ENCODE assay signal across 9 mouse cellular contexts in the genomic region with DNA sequence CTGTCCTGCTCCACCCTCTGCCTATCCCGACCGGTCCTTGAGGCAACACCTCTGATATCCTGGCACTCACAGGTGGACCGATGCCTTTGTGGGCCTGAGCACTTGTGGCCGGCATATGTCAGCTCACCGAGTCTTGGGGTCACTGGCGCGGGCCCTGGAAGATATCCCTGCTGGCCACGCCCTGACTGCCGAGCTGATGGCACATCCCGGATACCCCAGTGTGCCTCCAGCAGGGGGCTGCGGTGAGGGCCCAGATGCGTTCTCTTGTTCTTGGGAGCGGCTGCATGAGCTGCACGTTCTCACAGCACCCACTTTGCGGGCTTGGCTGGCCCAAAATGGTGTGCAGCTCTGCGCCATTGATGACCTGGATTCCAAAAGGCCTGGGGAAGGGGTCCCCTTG. TPM values are rescaled to one million over a fixed set of nuclear protein-coding genes. Genes with fewer than 3 reads are reported as not detected.
DNase-seq lines count a peak whose midpoint lies in the region; ATAC-seq lines count a peak whose summit lies in the region.
"Had no signal": no experiment of that assay in that cellular context is flagged by ENCODE, and none has a peak within 500 bp of the region (broad histone marks: within the 10 kb centered on the region; RNA-seq: fewer than 3 reads in every experiment).

No protein-coding gene starts in this region.

- H3K9me3 ChIP-seq in heart, embryonic 12.5 days (replicated peaks) = no peaks in the 10 kb centered on the region
- no peaks in the 10 kb centered on the region for H3K9me3 ChIP-seq in neural tube, embryonic 15.5 days (replicated peaks)

- DNase-seq in cerebellum, adult 11-12 months = peak; percentile 43
- no peak for DNase-seq in cerebellum, adult 9-10 months
- peak; percentile 37 to 71 for DNase-seq in spleen, postnatal 4 days (ENCODE audit: low spot score in 2 of 2)
- no peak for DNase-seq in spleen, postnatal 14 days (ENCODE audit: low spot score in 2 of 2)
- peak; percentile 74 for DNase-seq in liver

- peak; percentile 30; the same call in 1 of the 2 replicates for ATAC-seq in heart, embryonic 12.5 days (ENCODE audit: insufficient number of reproducible peaks, low FRiP score)
- ATAC-seq in neural tube, embryonic 15.5 days (ENCODE audit: low FRiP score) = peak; percentile 3; the same call in 1 of the 2 replicates
- no peak for ATAC-seq in inflammation-experienced regulatory T-cells, adult 6 months

- H3K27me3 ChIP-seq in heart, embryonic 12.5 days (replicated peaks) = no peaks in the 10 kb centered on the region
- no peaks in the 10 kb centered on the region for H3K27me3 ChIP-seq in neural tube, embryonic 15.5 days (replicated peaks)
- H3K27me3 ChIP-seq: Patski had no signal

- peaks cover 15% of the 10 kb centered on the region for H3K36me3 ChIP-seq in heart, embryonic 12.5 days
- H3K36me3 ChIP-seq in neural tube, embryonic 15.5 days = 0 out of 2 replicates have a peak, but pooled peaks cover 8% of the 10 kb centered on the region

- no peak overlapping the region for H3K9ac ChIP-seq in heart, embryonic 12.5 days
- peak overlapping the region; percentile 62; the same call in 1 of the 2 replicates for H3K9ac ChIP-seq in neural tube, embryonic 15.5 days (replicated peaks)

- 9% methylated on average over 16 of the region's 16 CpGs for WGBS in heart, embryonic 12.5 days
- WGBS in neural tube, embryonic 15.5 days = 5% methylated on average over 16 of the region's 16 CpGs

- no peak overlapping the region for H3K27ac ChIP-seq in heart, embryonic 12.5 days (ENCODE audit: poor library complexity, severe bottlenecking)
- H3K27ac ChIP-seq in neural tube, embryonic 15.5 days (replicated peaks) = 0 out of 2 replicates have a peak overlapping the region, but pooled peaks have one; percentile 37

- peak overlapping the region; percentile 47 for H3K4me3 ChIP-seq in heart, embryonic 12.5 days
- H3K4me3 ChIP-seq in neural tube, embryonic 15.5 days (replicated peaks) = peak overlapping the region; percentile 55

- H3K4me2 ChIP-seq in heart, embryonic 12.5 days = peak overlapping the region; percentile 78
- peak overlapping the region; percentile 93 for H3K4me2 ChIP-seq in neural tube, embryonic 15.5 days

- H3K4me1 ChIP-seq in heart, embryonic 12.5 days (replicated peaks) = peaks cover 12% of the 10 kb centered on the region
- H3K4me1 ChIP-seq in neural tube, embryonic 15.5 days = peaks cover 17% of the 10 kb centered on the region

RNA-seq across cellular contexts. Expression of gene Ccdc116, which starts 1.1 kb away (rescaled TPM):
- polyA plus RNA-seq in heart, embryonic 12.5 days (2016; fragmentation: Nextera tagmentation; extraction: Ambion mirVana) = 0.27 and 0.33 TPM in 2 replicates
- 2.7 and 3.5 TPM in 2 replicates for polyA plus RNA-seq in neural tube, embryonic 15.5 days (2015; fragmentation: Nextera tagmentation; extraction: Ambion mirVana)
- polyA plus RNA-seq in inflammation-experienced regulatory T-cells, adult 6 months (2017; shearing (Covaris generic)) = 1 to 10 TPM in 1 of 3 experiments, under 1 TPM in 2; 0.57 to 1.1 (median 0.70) TPM

RNA-seq across cellular contexts. Expression of gene Ydjc, which starts 3.7 kb away (rescaled TPM):
- 4.6 and 5.4 TPM in 2 replicates for polyA plus RNA-seq in heart, embryonic 12.5 days (2016; fragmentation: Nextera tagmentation; extraction: Ambion mirVana)
- polyA plus RNA-seq in neural tube, embryonic 15.5 days (2015; fragmentation: Nextera tagmentation; extraction: Ambion mirVana) = 45.6 and 52.3 TPM in 2 replicates
- polyA plus RNA-seq in inflammation-experienced regulatory T-cells, adult 6 months (2017; shearing (Covaris generic)) = 10 to 100 TPM in 1 of 3 experiments, 1 to 10 TPM in 2; 5.3 to 11.5 (median 7.4) TPM

RNA-seq across cellular contexts. Expression of gene Sdf2l1, which starts 15.9 kb away (rescaled TPM):
- polyA plus RNA-seq in heart, embryonic 12.5 days (2016; fragmentation: Nextera tagmentation; extraction: Ambion mirVana) = 59.9 and 64.9 TPM in 2 replicates
- polyA plus RNA-seq in neural tube, embryonic 15.5 days (2015; fragmentation: Nextera tagmentation; extraction: Ambion mirVana) = 38.4 and 57.3 TPM in 2 replicates
- polyA plus RNA-seq in inflammation-experienced regulatory T-cells, adult 6 months (2017; shearing (Covaris generic)) = 10 to 100 TPM; 17.5 to 69.8 (median 18.3) TPM

RNA-seq across cellular contexts. Expression of gene 2610318N02Rik, which starts 23.1 kb away (rescaled TPM):
- polyA plus RNA-seq in heart, embryonic 12.5 days (2016; fragmentation: Nextera tagmentation; extraction: Ambion mirVana) = 28.1 and 31.4 TPM in 2 replicates
- 13.1 and 16.2 TPM in 2 replicates for polyA plus RNA-seq in neural tube, embryonic 15.5 days (2015; fragmentation: Nextera tagmentation; extraction: Ambion mirVana)
- polyA plus RNA-seq in inflammation-experienced regulatory T-cells, adult 6 months (2017; shearing (Covaris generic)) = 10 to 100 TPM in 1 of 3 experiments, 1 to 10 TPM in 2; 3.4 to 26.3 (median 5.8) TPM

RNA-seq across cellular contexts. Expression of gene Ppil2, which starts 37.0 kb away (rescaled TPM):
- 101 and 105 TPM in 2 replicates for polyA plus RNA-seq in heart, embryonic 12.5 days (2016; fragmentation: Nextera tagmentation; extraction: Ambion mirVana)
- polyA plus RNA-seq in neural tube, embryonic 15.5 days (2015; fragmentation: Nextera tagmentation; extraction: Ambion mirVana) = 134 and 143 TPM in 2 replicates
- 100 to 1,000 TPM; 205 to 233 (median 224) TPM for polyA plus RNA-seq in inflammation-experienced regulatory T-cells, adult 6 months (2017; shearing (Covaris generic))

Comparison
In these comparisons a context has a peak if more than half of its experiments do, and no peak if none do; other contexts are left out.
1. DNase-seq: peak in cerebellum, adult 11-12 months (single experiment), spleen, postnatal 4 days (2 of 2) and liver (single experiment); none in cerebellum, adult 9-10 months (single experiment) and spleen, postnatal 14 days (0 of 2).